Mouse (Mus musculus) ES-E14 (cell line): Measurements from ENCODE around the gene Olfr625-ps1. TPM values are rescaled to one million over a fixed set of nuclear protein-coding genes. Genes with fewer than 3 reads are reported as not detected.

Experiments used
- DNase-seq: peaks from one replicate; pipeline ENCODE4 v3.0.0-alpha.2; 2013; ENCODE audit warnings: low read depth, low spot score
- H3K27ac ChIP-seq: 2 replicates; pipeline ENCODE4 v1.5.1; 2012; ENCODE audit warnings: low read depth, mild to moderate bottlenecking, low read length, moderate library complexity, mixed read lengths; ENCODE audit not compliant: poor library complexity, insufficient read depth, severe bottlenecking
- H3K36me3 ChIP-seq: 2 replicates; pipeline ENCODE4 v1.6.1; 2012; ENCODE audit warnings: mild to moderate bottlenecking, low read length, moderate library complexity, mixed read lengths; ENCODE audit not compliant: control insufficient read depth, poor library complexity, insufficient read depth, severe bottlenecking
- H3K4me1 ChIP-seq, 2 experiments: fragments of 150-350 bp in 1 of 2; sonication (generic) in 1 of 2; 2 replicates each; pipeline ENCODE4 v1.6.1; 2012; ENCODE audit warnings: low read length in 2 of 2, mild to moderate bottlenecking in 1 of 2, mixed read lengths in 1 of 2; ENCODE audit not compliant: control insufficient read depth in 2 of 2, insufficient read depth in 2 of 2, poor library complexity in 1 of 2
- H3K4me3 ChIP-seq, 2 experiments: fragments of 150-350 bp in 1 of 2; sonication (generic) in 1 of 2; 2 replicates each; pipeline ENCODE4 v1.5.1; 2012; ENCODE audit warnings: low read length in 2 of 2, low read depth in 1 of 2, mild to moderate bottlenecking in 1 of 2, mixed read lengths in 1 of 2; ENCODE audit not compliant: insufficient read depth in 1 of 2, poor library complexity in 1 of 2, severe bottlenecking in 1 of 2
- H3K9ac ChIP-seq: 2 replicates; pipeline ENCODE4 v1.6.1; 2012; ENCODE audit warnings: low read depth, mild to moderate bottlenecking, low read length, mixed read lengths; ENCODE audit not compliant: poor library complexity, insufficient read depth, severe bottlenecking
- H3K9me3 ChIP-seq: fragments of 150-350 bp; sonication (generic); 2 replicates; pipeline ENCODE4 v1.6.1; 2012; ENCODE audit warnings: low read depth, mild to moderate bottlenecking, low read length; ENCODE audit not compliant: control insufficient read depth, insufficient read depth
- CHD2 ChIP-seq: IDR thresholded peaks from 2 replicates; pipeline ENCODE4 v1.6.1; 2014; ENCODE audit warnings: mild to moderate bottlenecking, low read depth, low read length, inconsistent platforms
- HCFC1 ChIP-seq: IDR thresholded peaks from 2 replicates; pipeline ENCODE4 v1.6.1; 2012; ENCODE audit warnings: low read length, inconsistent platforms, borderline replicate concordance; ENCODE audit not compliant: insufficient read depth
- MAFK ChIP-seq: IDR thresholded peaks from 2 replicates; pipeline ENCODE4 v1.6.1; 2014; ENCODE audit warnings: mild to moderate bottlenecking, low read depth, low read length, inconsistent platforms; ENCODE audit not compliant: insufficient read depth
- ZC3H11A ChIP-seq: IDR thresholded peaks from 2 replicates; pipeline ENCODE4 v1.6.1; 2012; ENCODE audit warnings: low read depth, mild to moderate bottlenecking, inconsistent platforms, low read length, borderline replicate concordance
- ZNF384 ChIP-seq: IDR thresholded peaks from 2 replicates; pipeline ENCODE4 v1.6.1; 2012; ENCODE audit warnings: low read depth, low read length, inconsistent platforms
- in situ Hi-C, 2 experiments: fragments of 600-800 bp; cut with MboI; formaldehyde crosslinking; loops; one replicate each; pipeline ENCODE4 v1.15.1; 2025; ENCODE audit warnings: low sequenced_read_pairs in 2 of 2, inconsistent platforms in 1 of 2; ENCODE audit not compliant: unreplicated experiment in 2 of 2
- total RNA-seq: library from RNA; depleted of rRNA; stranded (reverse); fragments of 300-350 nt; gene quantifications from 2 replicates; pipeline ENCODE4 v1.2.3, GENCODE M21; 2012; rRNA removed

The Olfr625-ps1 gene
- total RNA-seq, 1 experiment = not detected

GRCm38 (mm10) chr7:103730074-103730473 is 47.6 kb downstream of the Olfr625-ps1 start, which contains the start of gene Olfr628:
Gene Olfr628, plus strand, starts transcription at chr7:103730374.
- in situ Hi-C loops = no loop called here
- DNase-seq = no peak
- H3K4me1 ChIP-seq = no peaks in the 10 kb centered on the region
- H3K4me3 ChIP-seq = no peak within 1 kb of the TSS
- no peaks in the 10 kb centered on the region for H3K9me3 ChIP-seq
- H3K9ac ChIP-seq = no peak within 1 kb of the TSS
- no peak within 1 kb of the TSS for H3K27ac ChIP-seq
- TF ChIP-seq ZNF384 = no peak
- no peak for TF ChIP-seq ZC3H11A
- no peak for TF ChIP-seq MAFK
- TF ChIP-seq HCFC1 = no peak
- TF ChIP-seq CHD2 = no peak
- H3K36me3 ChIP-seq = no peaks in the 10 kb centered on the region

Other genes starting within 250 kb of the Olfr625-ps1 start
- gene Olfr605, start 237.3 kb upstream of the Olfr625-ps1 start, total RNA-seq = not detected in 2 replicates
- gene Olfr606, start 233.7 kb upstream of the Olfr625-ps1 start, total RNA-seq = not detected in 2 replicates
- not detected in 2 replicates for gene Olfr607, start 218.6 kb upstream of the Olfr625-ps1 start, total RNA-seq
- gene Olfr608, start 212.8 kb upstream of the Olfr625-ps1 start, total RNA-seq = not detected in 2 replicates
- gene Olfr609, start 184.7 kb upstream of the Olfr625-ps1 start, total RNA-seq = not detected in 2 replicates
- not detected in 2 replicates for gene Olfr610, start 170.6 kb upstream of the Olfr625-ps1 start, total RNA-seq
- gene Olfr611, start 161.9 kb upstream of the Olfr625-ps1 start, total RNA-seq = not detected in 2 replicates
- not detected in 2 replicates for gene Olfr612, start 140.0 kb upstream of the Olfr625-ps1 start, total RNA-seq
- not detected in 2 replicates for gene Olfr613, start 134.6 kb upstream of the Olfr625-ps1 start, total RNA-seq
- not detected in 2 replicates for gene Olfr615, start 126.6 kb upstream of the Olfr625-ps1 start, total RNA-seq
- gene Olfr616, start 113.6 kb upstream of the Olfr625-ps1 start, total RNA-seq = not detected in 2 replicates
- not detected in 2 replicates for gene Olfr617, start 109.7 kb upstream of the Olfr625-ps1 start, total RNA-seq
- not detected in 2 replicates for gene Olfr618, start 92.6 kb upstream of the Olfr625-ps1 start, total RNA-seq
- not detected in 2 replicates for gene Olfr619, start 82.1 kb upstream of the Olfr625-ps1 start, total RNA-seq
- not detected in 2 replicates for gene Olfr620, start 70.2 kb upstream of the Olfr625-ps1 start, total RNA-seq
- gene Olfr622, start 40.0 kb upstream of the Olfr625-ps1 start, total RNA-seq = not detected in 2 replicates
- gene Olfr623, start 19.0 kb upstream of the Olfr625-ps1 start, total RNA-seq = not detected in 2 replicates
- gene Olfr624, start 11.5 kb upstream of the Olfr625-ps1 start, total RNA-seq = 0.04 TPM in 1 of 2 replicates, not detected in the other
- not detected in 2 replicates for gene Olfr243, start 32.0 kb downstream of the Olfr625-ps1 start, total RNA-seq
- not detected in 2 replicates for gene Olfr628, start 47.7 kb downstream of the Olfr625-ps1 start, total RNA-seq
- not detected in 2 replicates for gene Olfr629, start 62.2 kb downstream of the Olfr625-ps1 start, total RNA-seq
- gene Olfr630, start 74.6 kb downstream of the Olfr625-ps1 start, total RNA-seq = not detected in 2 replicates
- not detected in 2 replicates for gene Olfr69, start 88.9 kb downstream of the Olfr625-ps1 start, total RNA-seq
- not detected in 2 replicates for gene Olfr68, start 97.0 kb downstream of the Olfr625-ps1 start, total RNA-seq
- not detected in 2 replicates for gene Olfr67, start 109.1 kb downstream of the Olfr625-ps1 start, total RNA-seq
- not detected in 2 replicates for gene Hbb-bt, start 131.3 kb downstream of the Olfr625-ps1 start, total RNA-seq
- not detected in 2 replicates for gene Hbb-bs, start 145.4 kb downstream of the Olfr625-ps1 start, total RNA-seq
- gene Hbb-bh2, start 157.8 kb downstream of the Olfr625-ps1 start, total RNA-seq = not detected in 2 replicates
- gene Hbb-bh1, start 160.4 kb downstream of the Olfr625-ps1 start, total RNA-seq = not detected in 2 replicates
- not detected in 2 replicates for gene Hbb-y, start 170.5 kb downstream of the Olfr625-ps1 start, total RNA-seq
- gene Olfr66, start 203.5 kb downstream of the Olfr625-ps1 start, total RNA-seq = not detected in 2 replicates
- gene Olfr64, start 211.8 kb downstream of the Olfr625-ps1 start, total RNA-seq = not detected in 2 replicates
- not detected in 2 replicates for gene Olfr65, start 220.8 kb downstream of the Olfr625-ps1 start, total RNA-seq
- not detected in 2 replicates for gene Olfr631, start 246.1 kb downstream of the Olfr625-ps1 start, total RNA-seq